Mouse (Mus musculus) T-helper 2 cell (primary cell): Measurements from ENCODE around the gene Hist1h2ap.
"Not testable (repeated sequence)": the region's sequence is repeated elsewhere in the genome, so short reads cannot be mapped to it uniquely, and the experiment has no call there.

Source experiments
- in situ Hi-C: fragments of 300-600 bp; cut with MboI, MseI; formaldehyde crosslinking; loops from one replicate; pipeline ENCODE4 v1.15.1; 2025; ENCODE audit warnings: high pct_unique_total_duplicates

Hist1h2ap gene

DNA sequence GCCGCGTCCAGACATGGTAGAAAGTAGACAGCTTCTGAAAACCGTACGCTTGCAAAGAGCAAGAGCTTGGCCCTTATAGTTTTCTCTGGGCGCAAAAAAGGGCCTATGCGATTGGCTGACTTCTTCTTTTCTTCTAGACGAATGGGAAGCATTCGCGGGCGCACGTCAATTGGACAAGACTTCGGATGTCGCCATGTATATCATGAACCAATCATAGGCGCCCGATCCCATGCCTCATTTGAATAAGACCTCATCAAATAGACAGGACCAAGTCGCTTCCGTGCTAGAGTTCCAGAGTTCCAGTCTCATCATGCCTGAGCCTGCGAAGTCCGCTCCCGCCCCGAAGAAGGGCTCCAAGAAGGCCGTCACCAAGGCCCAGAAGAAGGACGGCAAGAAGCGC is at the start of gene Hist1h2ap, which contains the start of gene Hist1h2br:
Gene Hist1h2ap (minus strand): TSS at position 47 of the 400 bp plus-strand sequence.
Gene Hist1h2br (plus strand): TSS at position 283 of the 400 bp plus-strand sequence.
- in situ Hi-C loops: not testable (repeated sequence)

DNA sequence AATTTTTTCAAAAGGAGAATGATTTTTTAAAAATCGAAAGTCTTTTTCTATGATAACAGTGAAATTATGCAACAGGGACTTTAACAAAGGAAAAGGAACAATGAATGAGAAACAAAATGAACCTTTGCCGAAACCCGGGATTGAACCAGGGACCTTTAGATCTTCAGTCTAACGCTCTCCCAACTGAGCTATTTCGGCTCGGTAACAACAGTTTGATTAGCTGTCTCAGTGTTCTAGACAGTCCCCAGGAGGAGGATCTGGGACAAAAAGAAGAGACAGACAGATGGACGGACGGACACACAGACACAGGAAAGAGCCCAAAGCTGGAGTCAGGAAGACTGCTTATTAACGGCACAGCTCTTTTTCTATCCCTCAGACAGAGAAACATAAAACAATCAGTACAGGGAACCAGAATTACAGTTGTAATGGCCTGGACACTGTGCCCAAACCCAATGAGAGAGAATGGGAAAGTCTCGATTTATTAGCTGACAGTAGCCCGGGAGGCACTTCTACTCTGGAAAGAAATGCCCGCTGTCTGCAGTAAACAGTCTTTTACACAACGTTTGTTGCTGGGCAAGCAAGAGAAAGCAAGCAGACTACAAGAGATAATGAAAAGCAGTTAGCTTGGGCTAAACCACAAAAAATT is 49.6 kb upstream of the Hist1h2ap start:
- in situ Hi-C loops: loop anchor here (25.0 kb wide), 1 partner anchor 1404 kb away; no protein-coding TSS in a partner anchor

DNA sequence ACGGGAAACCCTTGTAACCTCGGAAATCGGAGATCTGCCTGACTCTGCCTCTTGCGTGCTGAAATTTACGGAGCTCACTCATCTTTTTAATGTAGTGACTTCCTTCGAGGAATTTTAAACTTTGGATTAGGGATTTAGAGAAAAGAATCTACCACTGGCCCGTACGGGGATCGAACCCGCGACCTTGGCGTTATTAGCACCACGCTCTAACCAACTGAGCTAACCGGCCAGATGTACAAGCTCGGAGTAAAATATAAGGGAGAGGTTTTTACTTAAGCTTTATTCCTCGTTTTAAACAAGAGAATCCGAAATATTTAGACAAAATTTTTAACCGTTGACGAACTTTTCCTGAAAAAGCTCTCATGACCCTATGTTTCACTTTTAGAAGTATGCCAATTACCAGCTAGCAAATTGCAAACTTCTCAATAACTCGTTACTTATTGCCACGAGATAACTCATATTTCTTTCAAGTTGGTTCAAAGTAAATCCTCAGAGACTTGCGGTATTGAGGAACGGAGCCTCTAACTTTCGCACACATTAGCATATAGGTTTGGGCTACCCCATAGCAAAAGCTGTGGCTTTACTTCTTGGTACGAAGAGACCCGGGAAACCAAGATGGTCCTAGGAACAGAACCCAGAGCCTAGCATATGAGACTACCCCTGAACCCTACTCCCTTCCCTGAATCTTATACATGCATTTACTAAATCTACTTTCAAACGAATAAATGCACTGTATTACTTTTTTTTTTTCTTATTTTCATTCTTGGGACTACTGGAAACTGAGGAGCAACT is 48.8 kb upstream of the Hist1h2ap start:
- in situ Hi-C loops: loop anchor here (25.0 kb wide), 1 partner anchor 1405 kb away; no protein-coding TSS in a partner anchor

DNA sequence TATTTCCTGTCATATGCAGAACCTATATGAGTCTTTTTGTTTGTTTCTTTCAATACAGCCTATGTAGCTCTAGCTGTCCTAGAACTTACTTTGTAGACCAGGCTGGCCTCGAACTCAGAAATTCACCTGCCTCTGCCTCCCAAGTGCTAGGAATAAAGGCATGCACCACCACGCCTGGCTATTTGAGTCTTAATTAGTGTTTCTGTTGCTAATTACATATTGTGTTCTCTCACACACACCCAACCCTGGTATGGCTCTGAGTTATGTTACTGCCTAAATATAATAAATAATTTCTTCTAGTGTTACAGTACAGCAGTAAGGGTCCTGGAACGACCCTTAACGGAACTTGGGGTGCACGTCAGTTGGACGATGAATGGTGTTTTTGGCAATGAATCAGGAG is 47.4 kb upstream of the Hist1h2ap start:
- in situ Hi-C loops: loop anchor here (25.0 kb wide), 1 partner anchor 1407 kb away; no protein-coding TSS in a partner anchor

DNA sequence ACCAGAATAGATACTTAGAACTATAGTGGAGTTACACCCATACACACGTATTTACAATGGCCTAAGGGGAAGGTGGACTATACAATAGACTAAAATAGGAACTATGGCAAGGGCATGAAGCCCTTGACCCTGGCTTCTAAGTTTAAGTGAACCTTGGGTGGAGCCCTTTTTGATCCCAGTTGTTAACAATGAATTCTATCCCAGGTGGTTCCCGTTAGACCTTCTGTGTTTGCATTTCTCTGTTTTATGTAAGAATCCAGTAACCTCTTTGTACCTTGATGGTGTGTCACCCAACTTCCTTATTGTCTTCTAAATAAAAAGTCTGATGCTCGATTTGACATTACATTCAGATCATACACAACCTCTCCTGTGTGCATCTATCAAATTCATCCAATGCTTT is 32.2 kb upstream of the Hist1h2ap start:
- in situ Hi-C loops: not testable (repeated sequence)

DNA sequence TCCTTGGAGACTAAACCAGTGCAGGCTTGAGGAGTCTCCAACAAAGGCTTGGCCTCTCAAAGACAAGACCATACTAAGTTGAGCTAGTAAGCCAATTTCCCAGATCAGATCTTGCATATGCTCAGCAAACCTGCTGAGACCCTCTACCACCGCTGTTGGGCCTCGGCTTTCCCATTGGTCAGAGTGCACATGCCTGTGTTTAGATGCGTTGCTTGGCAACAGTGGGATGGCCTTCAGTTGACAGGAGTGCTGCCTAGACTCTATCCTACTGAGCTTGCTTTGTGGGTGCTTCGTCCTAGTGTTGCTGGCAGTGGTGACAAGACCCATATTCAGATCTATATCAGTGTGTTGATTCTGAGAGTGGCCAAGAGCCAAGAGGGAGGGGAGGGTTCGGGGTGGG is 28.3 kb upstream of the Hist1h2ap start:
- in situ Hi-C loops: no loop called here

DNA sequence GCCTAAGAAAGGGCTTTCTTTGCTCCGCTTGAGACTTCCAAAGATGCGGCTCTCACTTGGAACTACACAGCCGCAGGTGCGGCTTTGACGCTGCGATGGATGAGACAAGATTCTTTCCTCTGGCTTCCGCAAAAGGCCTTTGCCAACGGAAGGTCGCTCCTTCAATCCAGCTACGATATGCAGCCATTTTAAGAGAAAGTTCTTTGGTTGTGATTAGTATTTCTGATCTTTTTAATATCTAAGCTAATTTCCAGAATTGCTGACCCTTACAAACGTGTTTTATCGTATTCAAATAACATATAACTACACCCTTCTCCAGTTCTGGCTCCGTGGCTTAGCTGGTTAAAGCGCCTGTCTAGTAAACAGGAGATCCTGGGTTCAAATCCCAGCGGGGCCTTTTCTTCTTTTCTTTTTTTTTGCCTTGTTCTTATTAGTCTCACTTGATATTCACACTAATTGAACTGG is 22.4 kb upstream of the Hist1h2ap start:
- in situ Hi-C loops: loop anchor here (10.0 kb wide), 1 partner anchor 69 kb away; no protein-coding TSS in a partner anchor

DNA sequence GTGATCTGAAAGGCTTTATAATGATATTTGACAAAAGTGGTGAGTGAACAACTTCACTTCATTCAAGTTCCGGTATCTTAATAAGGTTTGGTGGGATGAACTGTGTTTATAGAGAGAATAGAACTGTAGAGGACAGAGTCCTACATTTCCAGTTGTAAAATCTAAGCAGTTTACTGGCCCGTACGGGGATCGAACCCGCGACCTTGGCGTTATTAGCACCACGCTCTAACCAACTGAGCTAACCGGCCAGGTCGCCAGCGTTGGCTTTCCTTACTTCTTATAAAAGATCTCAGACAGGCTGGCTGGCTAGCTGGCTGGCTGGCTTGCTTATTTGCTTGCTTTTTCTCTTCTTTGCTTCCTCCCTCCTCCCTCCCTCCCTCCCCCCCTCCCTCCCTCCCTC is 21.8 kb upstream of the Hist1h2ap start:
- in situ Hi-C loops: loop anchor here (10.0 kb wide), 1 partner anchor 70 kb away; no protein-coding TSS in a partner anchor

DNA sequence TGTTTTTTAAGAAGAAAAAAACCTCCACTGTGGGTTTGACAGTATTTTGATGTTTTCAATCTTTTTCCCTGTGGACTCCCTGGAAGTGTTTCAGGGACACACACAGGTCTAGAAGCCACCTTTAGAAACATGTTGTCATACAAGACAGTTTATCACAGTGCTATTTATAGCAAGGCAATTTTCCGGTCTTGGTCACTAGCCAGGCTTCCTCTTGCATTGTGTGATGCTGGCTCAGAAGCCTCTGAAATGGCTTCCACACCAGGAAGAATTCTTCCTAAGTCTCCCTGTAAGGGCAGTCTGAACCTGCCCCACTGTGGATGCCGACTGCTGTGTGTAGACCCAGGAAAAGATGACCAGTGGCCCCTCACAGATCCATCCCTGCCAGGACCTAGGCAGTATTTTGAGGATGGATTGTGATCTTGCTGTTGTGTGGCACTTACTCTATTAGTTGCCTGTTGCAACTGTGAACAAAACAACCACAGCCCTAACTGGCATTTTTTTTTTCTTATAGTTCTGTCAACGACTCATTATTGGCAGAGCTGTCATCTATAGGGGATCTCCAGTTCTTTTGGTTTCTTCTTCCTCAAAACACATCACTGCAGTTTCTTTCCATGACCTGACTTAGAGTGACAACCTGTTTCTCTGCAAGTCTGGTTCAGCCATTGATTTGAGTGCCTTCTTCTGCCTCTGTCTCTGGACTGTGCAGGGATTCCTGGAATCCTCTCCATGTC is 19.1 kb upstream of the Hist1h2ap start:
- in situ Hi-C loops: loop anchor here (5.0 to 10.0 kb wide), 3 partner anchors 50 to 170 kb away; no protein-coding TSS in a partner anchor

DNA sequence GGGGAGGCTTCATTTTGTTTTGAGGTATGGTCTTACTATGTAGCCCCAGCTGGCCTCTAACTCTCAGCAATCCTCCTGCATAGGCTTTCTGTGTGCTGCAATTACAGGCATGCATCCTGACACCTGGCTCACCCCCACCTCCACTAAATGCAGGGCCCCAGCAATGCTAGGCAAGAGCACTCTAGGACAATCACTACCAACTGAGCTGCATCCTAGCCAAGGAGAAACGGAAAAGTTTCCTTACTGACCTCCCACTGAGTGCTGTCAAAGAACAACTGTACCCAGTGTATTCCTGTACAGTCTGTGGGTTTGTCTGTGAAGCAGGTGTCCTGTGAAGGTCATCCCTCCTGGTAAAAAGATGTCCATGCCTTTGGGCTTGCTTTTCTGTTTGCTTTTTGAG is 17.4 kb upstream of the Hist1h2ap start:
- in situ Hi-C loops: loop anchor here (5.0 to 10.0 kb wide), 3 partner anchors 48 to 172 kb away; no protein-coding TSS in a partner anchor

DNA sequence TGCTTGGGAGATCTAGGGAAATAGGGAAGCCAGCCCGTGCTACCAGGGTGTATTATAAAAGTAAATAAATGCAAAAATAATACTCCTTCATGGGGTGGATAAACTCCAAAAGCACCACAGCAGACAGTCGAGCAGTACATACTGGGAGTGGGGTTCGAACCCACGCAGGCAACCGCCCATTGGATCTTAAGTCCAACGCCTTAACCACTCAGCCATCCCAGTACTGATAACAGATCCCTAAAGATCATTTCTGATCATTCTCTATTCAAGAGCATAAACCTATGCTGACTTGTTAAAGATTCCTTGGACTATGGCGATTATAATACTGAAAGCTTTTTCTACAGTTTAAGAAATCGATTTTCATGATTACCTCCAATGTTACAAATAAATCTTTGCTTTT is 14.6 kb upstream of the Hist1h2ap start:
- in situ Hi-C loops: no loop called here

DNA sequence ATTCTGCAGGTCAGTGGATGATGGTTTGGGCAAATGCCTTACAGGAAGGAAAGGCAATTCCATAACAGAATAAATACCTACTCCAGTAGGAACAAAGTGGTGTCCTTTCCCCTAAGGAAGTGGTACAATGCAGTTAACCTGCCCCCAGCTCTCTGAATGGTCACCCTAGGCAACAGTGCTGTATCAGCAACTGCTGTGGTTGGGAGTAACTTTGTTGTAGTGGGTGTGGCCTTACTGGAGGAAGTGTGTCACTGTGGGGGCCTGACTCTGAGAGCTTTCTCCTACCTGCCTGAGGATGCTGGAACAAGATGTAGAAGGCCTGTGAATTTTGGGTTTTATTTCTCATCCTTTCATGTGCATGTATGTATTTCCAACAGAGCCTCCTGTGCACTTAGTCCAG is 13.0 kb upstream of the Hist1h2ap start:
- in situ Hi-C loops: not testable (repeated sequence)

DNA sequence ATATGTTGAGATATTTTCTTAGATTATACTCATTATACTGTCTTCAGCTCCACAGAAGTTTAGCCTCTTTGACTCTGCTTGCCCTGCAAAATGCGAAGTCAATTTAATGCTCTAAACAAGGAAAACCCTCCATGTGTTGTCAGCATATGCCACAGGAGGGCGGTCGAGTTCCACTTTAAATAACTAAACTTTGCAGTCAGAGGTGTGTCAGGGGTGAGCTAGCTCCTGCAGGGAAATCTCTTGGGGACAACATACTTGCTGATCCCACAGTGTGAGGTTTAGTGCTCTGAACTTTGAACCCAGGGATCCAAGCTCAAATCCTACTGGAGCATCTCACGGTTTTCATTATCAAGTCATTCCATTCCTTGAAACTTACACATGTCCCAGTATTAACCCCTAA is 7.2 kb upstream of the Hist1h2ap start:
- in situ Hi-C loops: not testable (repeated sequence)

DNA sequence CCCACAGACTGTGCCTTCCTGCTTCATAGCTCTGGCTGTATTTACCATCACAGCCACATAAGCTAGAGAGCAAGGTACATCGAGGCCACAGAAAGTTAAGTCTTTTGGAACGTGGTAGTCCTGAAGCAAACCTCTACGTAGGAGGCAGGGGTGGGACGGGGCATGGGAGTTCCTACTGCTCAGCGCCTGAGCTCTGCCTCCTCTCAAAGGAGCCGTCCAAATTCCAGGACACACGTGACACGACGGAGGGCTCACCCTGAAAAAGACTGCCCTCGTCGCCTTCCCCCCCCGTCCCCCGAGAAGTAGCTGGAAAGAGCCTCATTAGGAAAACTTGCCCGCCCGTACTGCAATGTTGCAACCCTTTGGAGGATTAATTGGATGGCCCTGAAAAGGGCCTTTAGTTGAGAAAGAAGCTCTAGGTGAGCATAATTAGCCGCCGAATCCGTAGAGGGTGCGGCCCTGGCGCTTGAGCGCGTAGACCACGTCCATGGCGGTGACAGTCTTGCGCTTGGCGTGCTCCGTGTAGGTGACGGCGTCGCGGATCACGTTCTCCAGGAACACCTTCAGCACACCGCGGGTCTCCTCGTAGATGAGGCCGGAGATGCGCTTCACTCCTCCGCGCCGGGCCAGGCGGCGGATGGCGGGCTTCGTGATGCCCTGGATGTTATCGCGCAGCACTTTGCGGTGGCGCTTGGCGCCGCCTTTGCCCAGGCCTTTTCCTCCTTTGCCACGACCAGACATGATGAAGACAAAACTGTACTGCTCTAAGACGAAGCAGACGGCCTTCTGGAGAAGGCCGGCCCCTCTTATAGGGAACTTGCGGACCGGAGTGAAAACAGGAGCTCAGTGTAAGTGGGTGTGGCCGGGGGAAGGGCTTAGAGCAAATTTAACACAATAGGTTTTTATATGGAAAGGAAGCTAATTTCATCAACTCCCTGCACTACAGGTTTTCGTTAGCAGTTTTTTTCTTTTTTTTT is 1.6 kb downstream of the Hist1h2ap start, which contains the start of gene Hist1h4n:
Gene Hist1h4n (minus strand): TSS at position 779 of the 977 bp plus-strand sequence.
- in situ Hi-C loops: not testable (repeated sequence)

DNA sequence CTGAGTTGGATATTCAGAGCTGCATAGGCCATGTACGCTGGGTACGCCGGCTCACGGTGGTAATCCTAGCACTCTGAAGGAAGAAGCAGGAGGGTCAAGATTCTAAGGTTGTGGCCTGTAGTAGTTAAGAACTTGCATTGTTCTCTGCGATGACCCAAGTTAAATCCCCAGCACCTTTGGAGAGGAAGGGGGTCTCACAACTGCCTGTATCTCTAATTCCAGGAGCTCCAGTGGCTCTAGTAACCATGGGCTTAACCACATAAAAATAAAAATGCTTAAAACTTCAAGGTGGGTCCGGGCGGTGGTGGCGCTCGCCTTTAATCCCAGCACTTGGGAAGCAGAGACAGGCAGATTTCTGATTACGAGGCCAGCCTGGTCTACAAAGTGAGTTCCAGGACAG is 3.0 kb downstream of the Hist1h2ap start:
- in situ Hi-C loops: no loop called here

DNA sequence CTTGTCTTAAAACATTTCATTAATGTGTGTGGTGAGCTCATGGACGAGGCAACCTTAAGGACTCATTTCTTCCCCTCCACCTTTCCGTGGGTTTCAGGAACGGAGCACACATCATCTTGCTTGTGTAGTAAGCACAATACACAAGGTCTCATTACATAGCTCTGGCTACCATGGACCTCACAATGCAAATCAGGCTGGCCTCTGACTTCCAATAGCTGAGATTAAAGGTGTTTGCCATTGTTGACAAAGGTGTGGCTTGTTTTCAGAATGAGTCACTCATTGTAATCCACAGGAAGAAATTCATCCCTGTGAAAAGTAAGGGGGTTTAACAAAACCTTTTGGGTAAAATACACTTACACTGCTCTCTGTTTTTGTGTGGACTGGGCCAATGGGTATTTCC is 4.8 kb downstream of the Hist1h2ap start:
- in situ Hi-C loops: no loop called here

DNA sequence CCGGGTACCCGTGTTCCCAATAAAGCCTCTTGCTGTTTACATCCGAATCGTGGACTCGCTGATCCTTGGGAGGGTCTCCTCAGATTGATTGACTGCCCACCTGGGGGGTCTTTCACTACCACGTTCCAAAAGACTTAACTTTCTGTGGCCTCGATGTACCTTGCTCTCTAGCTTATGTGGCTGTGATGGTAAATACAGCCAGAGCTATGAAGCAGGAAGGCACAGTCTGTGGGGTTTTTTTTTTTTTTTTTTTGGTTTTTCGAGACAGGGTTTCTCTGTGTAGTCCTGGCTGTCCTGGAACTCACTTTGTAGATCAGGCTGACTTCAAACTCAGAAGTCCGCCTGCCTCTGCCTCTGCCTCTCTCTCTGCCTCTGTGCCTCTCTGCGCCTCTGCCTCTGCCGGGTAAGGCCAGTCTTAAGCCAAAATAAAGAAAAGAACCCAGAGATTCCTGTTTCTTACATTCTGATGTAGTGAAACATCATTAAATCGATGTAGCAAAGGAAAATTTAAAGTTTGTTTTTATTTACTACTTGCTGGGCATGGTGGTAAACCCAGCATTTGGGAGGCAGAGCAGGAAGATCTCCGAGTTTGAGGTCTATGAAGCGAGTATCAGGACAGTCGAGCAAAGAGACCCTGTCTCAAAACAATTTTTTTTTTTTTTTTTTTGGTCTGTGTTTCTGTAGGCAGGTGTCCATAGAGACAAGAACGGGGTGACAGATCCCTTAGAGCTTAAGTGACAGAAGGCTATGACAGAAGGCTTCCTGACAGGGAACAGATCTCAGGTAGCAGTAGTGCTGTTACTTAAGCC is 13.0 kb downstream of the Hist1h2ap start:
- in situ Hi-C loops: not testable (repeated sequence)

DNA sequence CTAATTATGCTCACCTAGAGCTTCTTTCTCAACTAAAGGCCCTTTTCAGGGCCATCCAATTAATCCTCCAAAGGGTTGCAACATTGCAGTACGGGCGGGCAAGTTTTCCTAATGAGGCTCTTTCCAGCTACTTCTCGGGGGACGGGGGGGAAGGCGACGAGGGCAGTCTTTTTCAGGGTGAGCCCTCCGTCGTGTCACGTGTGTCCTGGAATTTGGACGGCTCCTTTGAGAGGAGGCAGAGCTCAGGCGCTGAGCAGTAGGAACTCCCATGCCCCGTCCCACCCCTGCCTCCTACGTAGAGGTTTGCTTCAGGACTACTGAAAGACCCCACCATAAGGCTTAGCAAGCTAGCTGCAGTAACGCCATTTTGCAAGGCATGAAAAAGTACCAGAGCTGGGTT is 21.2 kb downstream of the Hist1h2ap start:
- in situ Hi-C loops: not testable (repeated sequence)

DNA sequence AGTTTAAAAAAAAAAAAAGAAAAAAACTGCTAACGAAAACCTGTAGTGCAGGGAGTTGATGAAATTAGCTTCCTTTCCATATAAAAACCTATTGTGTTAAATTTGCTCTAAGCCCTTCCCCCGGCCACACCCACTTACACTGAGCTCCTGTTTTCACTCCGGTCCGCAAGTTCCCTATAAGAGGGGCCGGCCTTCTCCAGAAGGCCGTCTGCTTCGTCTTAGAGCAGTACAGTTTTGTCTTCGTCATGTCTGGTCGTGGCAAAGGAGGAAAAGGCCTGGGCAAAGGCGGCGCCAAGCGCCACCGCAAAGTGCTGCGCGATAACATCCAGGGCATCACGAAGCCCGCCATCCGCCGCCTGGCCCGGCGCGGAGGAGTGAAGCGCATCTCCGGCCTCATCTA is 21.8 kb downstream of the Hist1h2ap start, which contains the start of gene Hist1h4m:
Gene Hist1h4m (plus strand): TSS at position 208 of the 400 bp plus-strand sequence.
- in situ Hi-C loops: not testable (repeated sequence)
